Mouse (Mus musculus): ENCODE measurements at regions not wholly inside any gene's neighbourhood (a gene's known extent, or its start where the extent isn't known, plus 50 kb on each side); places are given as distances from the start of the nearest gene placed in this dataset.

GRCm38 (mm10) chr4:105394366-105394765 lies 237.2 kb downstream of the Plpp3 start:
- no peak for DNase-seq

DNA sequence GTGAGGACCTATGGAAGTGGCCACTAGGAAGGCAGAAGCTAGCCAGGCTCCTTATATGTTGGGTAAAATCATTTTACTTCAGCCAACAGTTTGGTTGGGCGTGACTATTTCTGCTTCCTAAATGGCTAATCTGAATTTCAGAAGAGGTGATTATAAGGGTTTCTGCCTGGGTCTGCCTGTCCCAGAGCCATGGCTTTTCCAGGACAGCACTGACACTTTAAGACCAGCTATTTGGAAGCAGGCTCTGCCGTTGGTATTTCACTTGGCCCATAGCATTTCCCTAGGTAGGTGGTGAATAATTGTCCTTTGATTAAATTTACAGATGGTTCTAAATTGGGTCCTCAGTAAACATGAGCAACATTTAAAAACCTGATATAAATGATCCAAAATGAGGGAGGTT lies 240.3 kb downstream of the Plpp3 start:
- no peak for DNase-seq

GRCm38 (mm10) chr4:105402021-105402420 lies 244.9 kb downstream of the Plpp3 start:
- no peak for DNase-seq

DNA sequence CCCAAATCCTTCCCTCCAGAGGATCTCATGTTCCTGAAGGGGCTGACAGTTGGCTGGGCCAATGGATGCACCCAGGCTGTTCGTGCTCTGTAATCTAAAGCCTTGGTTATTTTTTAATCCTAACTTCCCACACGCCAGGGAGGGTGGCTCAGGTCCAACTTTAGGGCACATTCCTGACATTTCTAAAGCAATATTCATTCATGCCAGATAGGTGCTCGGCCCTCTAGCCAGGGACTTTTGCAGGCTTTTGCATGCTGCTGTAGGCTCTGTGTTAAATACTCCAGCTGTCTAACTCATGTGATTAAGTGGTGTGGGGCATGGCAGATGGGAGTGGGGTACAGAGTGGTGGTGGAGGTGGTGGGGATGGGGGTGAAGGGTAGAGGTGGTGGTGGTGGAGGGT lies 246.0 kb downstream of the Plpp3 start:
- no peak for DNase-seq

- DNase-seq: no peak
Measured at GRCm38 (mm10) chr4:105403686-105404085, 246.5 kb downstream of the Plpp3 start.

DNA sequence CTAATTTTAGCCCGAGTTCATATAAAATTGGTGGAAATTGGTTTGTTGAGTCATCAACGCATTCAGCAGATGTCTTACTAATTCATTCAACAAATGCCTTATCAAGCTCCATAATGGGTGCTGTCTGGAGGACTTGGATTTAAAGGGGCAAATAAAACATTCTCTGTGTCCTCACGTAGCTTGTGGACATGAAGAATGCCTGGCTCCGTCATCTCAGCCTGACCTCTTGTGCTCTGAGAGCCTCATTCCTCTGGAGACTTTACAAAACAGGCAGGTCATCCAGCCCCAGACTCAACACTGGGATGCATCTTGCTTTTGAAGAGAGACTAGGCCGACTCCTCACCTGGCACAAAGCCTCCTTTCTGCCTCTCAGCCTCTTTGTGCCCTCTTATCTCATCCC lies 248.6 kb downstream of the Plpp3 start:
- DNase-seq: no peak

- DNase-seq: no peak
Measured at GRCm38 (mm10) chr4:105406786-105407464, 249.8 kb downstream of the Plpp3 start.

GRCm38 (mm10) chr4:105408896-105409295 lies 251.7 kb downstream of the Plpp3 start:
- DNase-seq: no peak

DNA sequence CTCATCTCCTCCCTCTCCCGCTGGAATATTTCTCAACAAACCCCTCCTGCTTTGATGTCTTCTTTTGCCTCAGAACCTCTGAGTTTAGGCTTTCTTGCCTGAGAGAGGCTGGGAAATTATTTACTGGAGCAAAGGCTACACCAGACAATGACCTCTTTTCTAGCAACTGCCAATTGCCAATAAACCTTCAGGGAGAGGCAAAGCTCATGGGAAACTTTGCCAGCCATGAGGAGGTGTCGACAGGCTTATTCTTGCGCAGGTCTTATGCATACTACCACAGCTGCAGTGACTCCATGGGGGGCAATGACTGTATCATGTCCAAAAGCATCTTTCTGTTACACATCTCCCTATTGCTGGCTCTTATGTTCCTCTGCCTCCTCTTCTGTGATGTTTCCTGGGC lies 260.0 kb downstream of the Plpp3 start:
- DNase-seq: no peak

- DNase-seq: no peak
Measured at GRCm38 (mm10) chr4:105422466-105422865, 265.3 kb downstream of the Plpp3 start.

DNA sequence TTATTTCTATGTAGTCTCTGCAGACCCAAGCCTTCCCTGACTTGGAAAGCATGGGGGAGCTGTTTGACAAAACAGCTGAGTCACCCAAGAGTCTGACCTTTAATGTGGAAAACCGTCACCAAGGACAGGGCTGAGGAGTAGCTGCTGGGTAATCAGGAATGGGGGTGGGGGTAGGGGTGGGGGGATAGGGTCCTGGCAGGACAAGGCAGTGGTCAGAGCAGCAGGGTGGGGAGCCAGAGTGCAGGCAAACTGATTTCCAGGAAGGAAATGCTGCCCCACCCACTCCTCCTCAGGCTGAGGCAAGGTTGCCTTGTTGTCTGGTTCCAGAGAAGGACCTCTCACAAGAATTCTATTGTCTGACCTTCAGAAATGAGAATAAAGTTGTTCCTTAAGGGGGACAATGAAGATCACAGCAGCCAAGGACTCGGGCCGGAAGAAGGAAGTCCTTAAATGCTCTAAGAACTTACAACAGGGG lies 266.6 kb downstream of the Plpp3 start:
- DNase-seq: no peak

- no peak for DNase-seq
Measured at GRCm38 (mm10) chr4:105425086-105425485, 267.9 kb downstream of the Plpp3 start.

DNA sequence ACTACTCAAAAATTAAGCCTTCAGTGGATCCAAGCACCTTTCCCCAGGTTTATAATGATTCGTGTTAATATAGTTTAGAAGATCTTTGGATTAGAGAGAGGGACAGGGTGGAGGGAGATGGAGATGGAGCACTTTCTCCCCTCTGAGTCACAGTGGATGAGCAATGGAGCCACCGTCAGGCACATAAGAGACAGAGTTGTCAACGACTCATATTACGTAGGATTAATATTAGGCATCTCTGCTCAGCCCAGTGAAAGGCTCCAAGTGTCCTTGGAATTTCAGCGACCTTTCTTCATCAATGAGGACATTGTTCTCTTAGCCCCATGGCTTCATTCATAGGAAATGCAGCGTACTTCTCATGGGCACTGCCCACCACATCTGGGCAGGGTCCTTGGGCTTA lies 270.4 kb downstream of the Plpp3 start:
- no peak for DNase-seq

DNA sequence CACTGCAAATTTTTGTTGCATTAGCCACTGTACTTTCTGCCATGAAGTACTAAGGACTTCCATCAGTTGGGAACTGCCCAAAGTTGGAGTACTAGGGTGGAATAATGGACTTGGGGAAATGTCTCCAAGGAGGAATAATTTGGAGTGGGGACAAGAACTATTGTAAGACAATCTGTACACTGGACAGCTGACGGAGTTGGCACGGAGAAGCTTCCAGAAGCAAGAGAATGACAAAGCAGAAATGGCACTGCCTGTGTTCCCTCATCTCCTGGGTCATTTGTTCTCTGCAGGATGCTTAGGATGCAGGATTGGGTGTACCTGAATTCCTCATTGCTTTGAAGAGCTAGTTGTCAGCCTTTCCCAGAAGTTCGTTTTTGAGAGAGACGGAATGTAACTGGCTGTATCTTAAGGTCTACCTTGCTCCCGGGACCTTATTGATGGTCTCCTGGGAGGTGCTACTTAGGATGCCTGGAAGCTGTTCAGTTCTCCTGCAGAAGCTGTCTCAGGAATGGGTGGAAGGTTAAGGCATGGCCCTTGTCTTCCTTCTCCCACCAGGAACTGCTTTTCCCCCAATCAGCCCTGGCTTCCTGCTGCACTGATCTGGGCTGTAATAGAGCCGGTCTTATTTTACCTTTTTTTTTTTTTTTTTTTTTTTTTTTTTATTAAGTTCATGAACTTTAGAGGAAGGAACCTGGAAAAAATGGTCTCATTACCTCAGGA lies 272.4 kb downstream of the Plpp3 start:
- no peak for DNase-seq

DNA sequence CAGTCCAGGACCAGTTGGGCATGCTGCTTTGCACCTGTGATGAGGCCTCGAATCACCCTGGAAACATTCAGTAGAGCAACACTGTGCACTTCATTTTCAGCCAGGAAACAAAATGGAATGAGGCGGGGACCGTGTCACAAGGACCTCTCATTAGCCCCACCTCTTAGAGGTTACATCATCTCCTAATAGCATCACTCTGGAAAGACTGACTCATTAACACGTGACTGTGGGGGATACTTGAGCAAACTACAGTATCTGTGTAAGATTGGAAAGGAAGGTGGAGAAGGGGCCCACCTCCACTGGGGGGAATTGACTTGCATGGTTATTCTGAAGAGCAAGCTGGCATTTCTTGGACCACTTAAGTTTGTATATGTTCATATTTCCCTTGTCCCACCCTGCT lies 275.3 kb downstream of the Plpp3 start:
- no peak for DNase-seq

DNA sequence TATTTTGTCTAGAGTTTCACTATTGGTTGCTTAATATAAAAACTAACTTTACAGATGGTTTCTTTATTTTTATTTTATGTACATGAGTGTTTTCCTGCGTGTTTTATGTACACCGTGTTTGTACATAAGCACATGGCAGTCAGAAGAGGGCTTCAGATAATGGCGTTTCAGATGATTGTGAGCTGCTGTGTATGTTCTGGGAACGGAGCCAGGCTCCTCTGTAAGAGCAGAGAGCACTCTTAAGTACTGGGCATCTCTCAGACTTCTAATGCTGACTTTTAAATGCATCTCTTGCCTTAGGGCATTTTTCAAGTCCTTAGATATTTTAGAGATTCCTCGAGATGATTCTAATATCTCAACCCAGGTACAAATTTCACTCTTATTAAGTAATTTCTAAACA lies 280.0 kb downstream of the Plpp3 start:
- DNase-seq: no peak

DNA sequence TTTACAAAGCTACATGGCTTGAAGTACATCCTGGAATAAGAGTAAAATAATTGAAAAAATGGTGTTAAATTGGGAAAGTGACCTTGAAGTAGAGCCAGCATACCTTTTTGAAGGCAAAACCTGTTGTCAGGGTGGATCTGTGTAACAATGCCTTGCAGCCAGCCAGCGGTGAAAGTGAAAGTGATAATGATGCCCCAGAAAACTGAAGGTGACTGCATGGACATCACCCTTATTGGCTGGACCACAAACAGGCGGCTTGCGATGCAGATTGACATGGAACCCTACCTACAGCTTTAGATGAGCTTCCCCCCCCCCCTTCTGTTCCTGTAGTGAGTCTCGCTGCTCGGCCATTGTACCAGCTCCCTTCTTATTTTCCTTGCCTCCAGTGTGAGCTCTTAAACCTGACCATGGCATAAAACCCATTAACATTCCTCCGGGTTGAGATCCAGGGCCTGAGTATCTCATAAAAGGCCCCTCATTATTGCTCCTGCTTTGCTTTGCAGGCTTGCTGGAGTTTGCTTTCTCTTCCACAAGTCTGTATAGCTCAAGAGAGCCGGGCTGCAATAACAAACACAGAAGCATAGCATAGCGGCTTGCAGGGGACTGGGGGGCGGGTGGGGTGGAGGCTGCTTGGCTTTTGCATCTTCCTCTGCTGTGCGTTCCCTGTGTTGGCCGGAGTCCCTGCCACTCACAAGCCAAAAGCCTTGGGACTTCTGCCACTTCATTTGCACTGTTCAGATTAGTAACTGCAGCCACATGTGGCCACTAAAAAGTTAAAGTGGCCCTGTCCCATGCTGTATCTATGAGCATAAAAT lies 292.1 kb downstream of the Plpp3 start:
- no peak for DNase-seq

GRCm38 (mm10) chr4:105450881-105451280 lies 293.7 kb downstream of the Plpp3 start:
- no peak for DNase-seq

GRCm38 (mm10) chr4:105451871-105452270 lies 294.7 kb downstream of the Plpp3 start:
- no peak for DNase-seq

GRCm38 (mm10) chr4:105456955-105457621 lies 299.9 kb downstream of the Plpp3 start:
- DNase-seq: no peak

DNA sequence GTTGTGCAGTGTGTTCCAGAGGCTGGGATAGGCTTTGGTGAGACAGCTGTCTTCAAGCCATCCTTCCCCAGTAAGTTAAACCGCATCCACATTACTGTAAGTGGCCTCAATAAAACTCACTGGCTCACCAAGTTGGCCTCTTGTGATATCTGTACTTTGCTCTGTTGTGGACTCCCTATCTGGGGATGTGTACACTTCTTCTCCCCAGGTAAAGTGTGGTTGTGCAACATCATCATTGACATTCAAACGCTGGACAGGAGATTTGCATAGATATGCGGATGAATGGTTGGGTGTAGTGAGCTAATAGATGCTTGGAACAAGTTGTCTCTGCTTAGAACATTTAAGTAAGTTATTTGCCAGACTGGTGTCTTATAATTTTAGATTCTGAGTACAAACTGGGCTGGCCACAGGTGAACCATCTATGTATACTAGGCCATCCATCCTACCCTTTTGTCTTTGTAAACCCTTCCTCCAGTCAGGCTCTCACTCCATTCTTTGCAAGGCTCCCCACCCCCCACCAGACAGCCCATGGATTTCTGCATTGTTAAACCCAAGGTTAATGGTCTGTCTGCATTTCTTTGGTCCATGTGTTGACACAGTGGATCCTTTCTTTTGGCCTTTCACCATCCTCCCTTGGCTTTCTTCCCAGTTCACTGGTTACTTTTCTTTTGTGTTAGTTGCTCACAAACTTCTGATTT lies 303.0 kb downstream of the Plpp3 start:
- no peak for DNase-seq

- DNase-seq: no peak
Measured at GRCm38 (mm10) chr4:105460689-105461005, 303.5 kb downstream of the Plpp3 start.

DNA sequence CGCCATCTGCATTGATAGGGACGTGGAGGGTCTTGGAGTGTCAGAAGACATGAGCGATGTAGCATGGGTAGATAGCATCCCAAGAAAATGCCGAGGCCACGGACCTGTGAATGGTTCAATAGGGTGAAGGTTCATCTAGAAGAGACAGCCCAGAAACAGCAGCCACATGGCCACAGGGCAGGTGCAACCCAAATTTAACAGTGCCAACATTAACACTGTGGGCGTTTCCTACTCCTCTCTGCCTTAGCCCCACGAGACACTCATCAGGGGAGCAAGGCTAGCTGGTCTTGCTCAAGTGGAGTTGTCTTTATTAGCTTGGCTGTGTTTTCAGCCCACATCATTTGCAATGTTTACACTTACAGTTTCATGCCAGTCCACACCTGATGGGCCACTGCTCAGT lies 310.7 kb downstream of the Plpp3 start:
- DNase-seq: no peak

Measured in thymus, postnatal 25 days (tissue).